Mouse (Mus musculus) megakaryocyte-erythroid progenitor cell, adult 5-6 weeks (primary cell): ENCODE data around the gene Zfp263. TPM values are rescaled to one million over a fixed set of nuclear protein-coding genes. Genes with fewer than 3 reads are reported as not detected.

Experiments
- total RNA-seq, 2 experiments: library from RNA; stranded (forward) in 1 of 2; stranded (reverse) in 1 of 2; fragments of 200-1000, 215-1000 nt in 1 of 2; fragments of >200 nt in 1 of 2; fragmentation: Nextera tagmentation in 1 of 2; gene quantifications; 2 replicates each; pipeline ENCODE4 v1.2.3; 2014 to 2017

Zfp263 gene
- total RNA-seq, 2 experiments from 2014 or later = 26.6 to 28.4 TPM

Other genes starting within 250 kb of the Zfp263 start
- not detected in 2 replicates for gene Olfr161, start 153.1 kb upstream of the Zfp263 start, total RNA-seq (2014; fragmentation: Nextera tagmentation)
- gene Olfr161, start 153.1 kb upstream of the Zfp263 start, total RNA-seq (2017) = not detected in 2 replicates
- 0.59 TPM in 1 of 2 replicates, not detected in the other for gene Mefv, start 26.0 kb upstream of the Zfp263 start, total RNA-seq (2014; fragmentation: Nextera tagmentation)
- gene Mefv, start 26.0 kb upstream of the Zfp263 start, total RNA-seq (2017) = not detected in 2 replicates
- not detected in 2 replicates for gene Olfr15, start 86.8 kb downstream of the Zfp263 start, total RNA-seq (2014; fragmentation: Nextera tagmentation)
- not detected in 2 replicates for gene Olfr15, start 86.8 kb downstream of the Zfp263 start, total RNA-seq (2017)
- 1.1 and 1.4 TPM in 2 replicates for gene Zfp174, start 103.2 kb downstream of the Zfp263 start, total RNA-seq (2014; fragmentation: Nextera tagmentation)
- gene Zfp174, start 103.2 kb downstream of the Zfp263 start, total RNA-seq (2017) = 0.66 and 1.1 TPM in 2 replicates
- gene Naa60, start 128.3 kb downstream of the Zfp263 start, total RNA-seq (2014; fragmentation: Nextera tagmentation) = 30.9 and 56.4 TPM in 2 replicates
- gene Naa60, start 128.3 kb downstream of the Zfp263 start, total RNA-seq (2017) = 10.1 and 17.4 TPM in 2 replicates
- 6.8 and 15.6 TPM in 2 replicates for gene Zfp597, start 140.5 kb downstream of the Zfp263 start, total RNA-seq (2014; fragmentation: Nextera tagmentation)
- gene Zfp597, start 140.5 kb downstream of the Zfp263 start, total RNA-seq (2017) = 11.2 and 11.8 TPM in 2 replicates
- gene Gm20695, start 140.6 kb downstream of the Zfp263 start, total RNA-seq (2014; fragmentation: Nextera tagmentation) = not detected in 2 replicates
- gene Gm20695, start 140.6 kb downstream of the Zfp263 start, total RNA-seq (2017) = 0.38 and 3.1 TPM in 2 replicates
- 0.77 and 6.1 TPM in 2 replicates for gene 1700037C18Rik, start 164.6 kb downstream of the Zfp263 start, total RNA-seq (2014; fragmentation: Nextera tagmentation)
- gene 1700037C18Rik, start 164.6 kb downstream of the Zfp263 start, total RNA-seq (2017) = 1.1 and 5.2 TPM in 2 replicates
- 25.1 and 26.2 TPM in 2 replicates for gene Cluap1, start 164.7 kb downstream of the Zfp263 start, total RNA-seq (2014; fragmentation: Nextera tagmentation)
- 47.0 and 81.8 TPM in 2 replicates for gene Cluap1, start 164.7 kb downstream of the Zfp263 start, total RNA-seq (2017)
- 4.6 and 10.1 TPM in 2 replicates for gene Nlrc3, start 232.5 kb downstream of the Zfp263 start, total RNA-seq (2014; fragmentation: Nextera tagmentation)
- 0.66 and 1.4 TPM in 2 replicates for gene Nlrc3, start 232.5 kb downstream of the Zfp263 start, total RNA-seq (2017)